Comparison of ENCODE assay signal across 8 mouse cellular contexts in the genomic region with DNA sequence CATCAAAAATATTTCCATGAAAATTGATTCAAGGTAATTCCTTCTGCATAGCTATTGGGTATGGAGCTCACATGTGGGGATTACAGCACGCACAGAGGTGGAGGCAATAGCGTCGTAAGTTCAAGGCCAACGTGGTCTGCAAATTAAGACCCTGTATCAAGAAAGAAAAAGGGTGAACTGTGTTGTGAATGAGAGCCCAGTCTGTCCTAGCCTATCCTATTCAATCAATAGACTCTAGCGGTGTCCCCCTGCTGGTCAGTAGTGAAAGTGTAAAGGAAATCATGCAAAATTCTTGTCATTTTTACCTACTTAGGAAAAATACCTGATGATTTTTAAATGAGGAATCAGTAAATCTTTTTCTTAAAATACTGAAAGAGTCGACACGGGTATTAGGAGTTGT. TPM values are rescaled to one million over a fixed set of nuclear protein-coding genes. Genes with fewer than 3 reads are reported as not detected.
DNase-seq lines count a peak whose midpoint lies in the region.

No protein-coding gene starts in this region.

- DNase-seq in left cerebral cortex, postnatal 14 days (ENCODE audit: low spot score in 2 of 2): peak; percentile 42 to 62
- no peak for DNase-seq in left cerebral cortex, postnatal 36 days (ENCODE audit: low spot score in 2 of 2)
- peak; percentile 10 for DNase-seq in MEL-GATA-1-ER (ENCODE audit: extremely low read depth, low read depth)
- DNase-seq in embryo, embryonic 10.5 days (ENCODE audit: low spot score): peak; percentile 72
- DNase-seq in induced T-regulatory cell, adult 2 months (ENCODE audit: low read depth): peak; percentile 63
- DNase-seq in mesoderm, embryonic 11.5 days (ENCODE audit: low read depth, low spot score): peak; percentile 44
- peak; percentile 39 for DNase-seq in thymus, postnatal 4 days
- DNase-seq in frontal cortex, postnatal 14 days (ENCODE audit: low spot score in 2 of 2): no peak

- intact Hi-C loops in left cerebral cortex, postnatal 14 days (cut with DNase I): loop anchor here (1.0 to 5.0 kb wide), 2 partner anchors 45 to 82 kb away; a partner anchor contains a TSS
- intact Hi-C loops in left cerebral cortex, postnatal 36 days (cut with DNase I): no loop called here

RNA-seq across cellular contexts. Expression of a gene that starts 17.3 kb away (rescaled TPM):
- total RNA-seq in left cerebral cortex, postnatal 14 days (2021): 10 to 100 TPM; 21.5 to 22.8 TPM
- total RNA-seq in left cerebral cortex, postnatal 36 days (2021): 10 to 100 TPM; 16.4 to 24.0 TPM

RNA-seq across cellular contexts. Expression of a gene that starts 18.0 kb away (rescaled TPM):
- total RNA-seq in left cerebral cortex, postnatal 14 days (2021): 100 to 1,000 TPM; 351 to 367 TPM
- total RNA-seq in left cerebral cortex, postnatal 36 days (2021): 100 to 1,000 TPM; 366 to 378 TPM

RNA-seq across cellular contexts. Expression of a gene that starts 43.5 kb away (rescaled TPM):
- 10 to 100 TPM; 25.1 to 26.2 TPM for total RNA-seq in left cerebral cortex, postnatal 14 days (2021)
- total RNA-seq in left cerebral cortex, postnatal 36 days (2021): 10 to 100 TPM; 25.3 TPM

Comparison
In these comparisons a context has a peak if more than half of its experiments do, and no peak if none do; other contexts are left out.
1. DNase-seq: peak in left cerebral cortex, postnatal 14 days (2 of 2), MEL-GATA-1-ER (single experiment), embryo, embryonic 10.5 days (single experiment), induced T-regulatory cell, adult 2 months (single experiment), mesoderm, embryonic 11.5 days (single experiment) and thymus, postnatal 4 days (single experiment); none in left cerebral cortex, postnatal 36 days (0 of 2) and frontal cortex, postnatal 14 days (0 of 2).